Mouse (Mus musculus) hindbrain, embryonic 16.5 days (tissue): ENCODE measurements around the gene Gm10803. TPM values are rescaled to one million over a fixed set of nuclear protein-coding genes. Genes with fewer than 3 reads are reported as not detected.
"Not testable (repeated sequence)": the region's sequence is repeated elsewhere in the genome, so short reads cannot be mapped to it uniquely, and the experiment has no call there.

ENCODE experiments used
- ATAC-seq: fragments of 200-750 bp; cut with Nextera tagmentation; 2 replicates; pipeline ENCODE4 v1.8.0; 2017; ENCODE audit warnings: moderate TSS enrichment, moderate library complexity
- H3K27ac ChIP-seq: fragments of 300-500 bp; sonication (generic); 2 replicates; pipeline ENCODE4 v1.5.1; 2014; ENCODE audit warnings: low read depth, mild to moderate bottlenecking, control low read depth, low read length, moderate library complexity
- H3K27me3 ChIP-seq: fragments of 300-500 bp; sonication (generic); replicated peaks from 2 replicates; pipeline ENCODE4 v1.6.1; 2014; ENCODE audit warnings: low read length; ENCODE audit not compliant: control insufficient read depth, insufficient read depth
- H3K36me3 ChIP-seq: fragments of 300-500 bp; sonication (generic); 2 replicates; pipeline ENCODE4 v1.6.1; 2014; ENCODE audit warnings: mild to moderate bottlenecking, low read length, moderate library complexity, mixed read lengths; ENCODE audit not compliant: control insufficient read depth, insufficient read depth
- H3K4me1 ChIP-seq: fragments of 300-500 bp; sonication (generic); 2 replicates; pipeline ENCODE4 v1.6.1; 2014; ENCODE audit warnings: low read depth, low read length; ENCODE audit not compliant: control insufficient read depth, insufficient read depth
- H3K4me2 ChIP-seq: fragments of 300-500 bp; sonication (generic); 2 replicates; pipeline ENCODE4 v1.6.1; 2014; ENCODE audit warnings: mild to moderate bottlenecking, low read length, control low read depth, moderate library complexity
- H3K4me3 ChIP-seq: fragments of 300-500 bp; sonication (generic); 2 replicates; pipeline ENCODE4 v1.5.1; 2014; ENCODE audit warnings: mild to moderate bottlenecking, low read length, control low read depth, moderate library complexity
- H3K9ac ChIP-seq: fragments of 300-500 bp; sonication (generic); 2 replicates; pipeline ENCODE4 v1.6.1; 2014; ENCODE audit warnings: low read depth, mild to moderate bottlenecking, control low read depth, low read length, moderate library complexity
- H3K9me3 ChIP-seq: fragments of 300-500 bp; sonication (generic); 2 replicates; pipeline ENCODE4 v1.6.1; 2014; ENCODE audit warnings: mild to moderate bottlenecking, low read length, moderate library complexity; ENCODE audit not compliant: control insufficient read depth
- WGBS: fragments of 180-500 bp; shearing (Covaris S2); extraction: QIAGEN DNeasy Blood & Tissue Kit; methylation state at CpG from one replicate; pipeline ENCODE4 v1.1.7; 2014; 5-methylcytosine and 5-hydroxymethylcytosine counted together
- polyA plus RNA-seq: library from polyadenylated mRNA; unstranded; fragments of >200 nt; fragmentation: Nextera tagmentation; extraction: Ambion mirVana; gene quantifications from 2 replicates; pipeline ENCODE4 v1.2.1, GENCODE M21; 2015

The Gm10803 gene
- polyA plus RNA-seq: not detected in 2 replicates

DNA sequence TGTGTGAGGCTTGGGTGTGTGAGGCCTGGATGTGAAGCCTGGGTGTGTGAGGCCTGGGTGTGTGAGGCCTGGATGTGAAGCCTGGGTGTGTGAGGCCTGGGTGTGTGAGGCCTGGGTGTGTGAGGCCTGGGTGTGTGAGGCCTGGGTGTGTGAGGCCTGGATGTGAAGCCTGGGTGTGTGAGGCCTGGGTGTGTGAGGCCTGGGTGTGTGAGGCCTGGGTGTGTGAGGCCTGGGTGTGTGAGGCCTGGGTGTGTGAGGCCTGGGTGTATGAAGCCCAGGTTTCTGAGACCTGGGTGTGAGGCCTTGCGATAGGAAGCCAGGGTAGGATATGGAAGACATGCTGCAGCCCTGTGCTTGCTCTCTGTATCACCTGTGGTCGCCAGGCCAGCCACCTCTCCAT lies at the start of gene Gm10803:
Gm10803 (plus strand) TSS at position 301 of the 400 bp plus-strand sequence.
- 88% methylated on average over 2 of the region's 2 CpGs for WGBS
- H3K4me1 ChIP-seq, H3K4me2 ChIP-seq, H3K9me3 ChIP-seq, H3K9ac ChIP-seq, H3K27ac ChIP-seq, H3K27me3 ChIP-seq, H3K4me3 ChIP-seq, ATAC-seq, H3K36me3 ChIP-seq: not testable (repeated sequence)

GRCm38 (mm10) chr2:93510839-93511238 lies 49.5 kb upstream of the Gm10803 start:
- H3K4me3 ChIP-seq: no peak overlapping the region
- no peaks in the 10 kb centered on the region for H3K9me3 ChIP-seq
- no peaks in the 10 kb centered on the region for H3K27me3 ChIP-seq
- H3K4me2 ChIP-seq: no peak overlapping the region
- H3K36me3 ChIP-seq: no peaks in the 10 kb centered on the region
- H3K27ac ChIP-seq: no peak overlapping the region
- no peak for ATAC-seq
- WGBS: 74% methylated on average over 1 of the region's 1 CpGs
- no peak overlapping the region for H3K9ac ChIP-seq
- no peaks in the 10 kb centered on the region for H3K4me1 ChIP-seq

DNA sequence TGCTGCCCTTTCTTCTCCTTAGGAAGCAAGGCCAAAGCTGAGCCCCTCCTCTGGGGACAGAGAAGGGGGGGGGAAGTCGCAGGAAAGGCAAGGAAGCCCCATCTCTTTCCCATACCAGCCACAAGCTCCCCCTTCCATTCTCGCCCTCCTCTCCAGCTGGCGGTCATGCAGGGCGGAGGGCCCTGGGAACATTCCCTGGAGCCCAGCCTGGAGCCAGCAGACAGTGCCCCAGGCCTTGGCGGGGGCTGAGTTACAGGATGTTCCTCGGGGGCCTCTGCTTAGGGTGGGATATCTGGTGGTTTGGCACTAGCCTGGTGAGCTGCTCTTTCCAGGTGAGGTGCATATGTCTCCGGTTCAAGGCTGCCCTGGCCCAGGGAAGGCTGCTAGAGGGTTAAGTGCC lies 48.2 kb upstream of the Gm10803 start:
- Histone ChIP-seq H3K9me3 (no peaks in the 10 kb centered on the region), H3K4me1 (no peaks in the 10 kb centered on the region), H3K4me3 (no peak overlapping the region), H3K27me3 (no peaks in the 10 kb centered on the region; the same call in 1 of the 2 replicates), H3K9ac (peak overlapping the region; percentile 31; the same call in 1 of the 2 replicates), H3K27ac (no peak overlapping the region), H3K36me3 (no peaks in the 10 kb centered on the region), H3K4me2 (no peak overlapping the region)
- ATAC-seq: peak; percentile 61; the same call in 1 of the 2 replicates
- 46% methylated on average over 7 of the region's 7 CpGs for WGBS

DNA sequence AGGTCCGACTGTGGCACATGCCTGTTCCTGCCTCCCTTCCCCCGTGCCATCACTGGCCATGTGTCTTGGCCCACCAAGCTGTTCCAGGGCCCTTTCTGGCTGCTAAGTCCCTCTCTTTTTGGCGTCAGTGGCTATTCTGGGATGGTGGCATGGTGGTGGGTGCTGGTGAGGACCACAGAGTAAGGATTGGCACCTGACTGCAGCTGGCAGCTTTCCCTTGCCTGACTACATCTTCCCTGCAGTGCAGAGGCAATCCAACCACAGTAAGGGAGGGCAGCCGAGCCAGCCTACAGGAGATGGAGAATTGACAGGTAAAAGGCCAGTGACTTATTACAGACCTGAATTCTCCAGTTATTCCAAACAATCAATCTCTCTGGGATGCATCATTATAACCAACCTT lies 45.1 kb upstream of the Gm10803 start:
- Histone ChIP-seq H3K36me3 (no peaks in the 10 kb centered on the region), H3K27ac (no peak overlapping the region), H3K9me3 (no peaks in the 10 kb centered on the region), H3K9ac (no peak overlapping the region), H3K4me2 (no peak overlapping the region), H3K4me1 (no peaks in the 10 kb centered on the region), H3K4me3 (no peak overlapping the region), H3K27me3 (no peaks in the 10 kb centered on the region; the same call in 1 of the 2 replicates)
- ATAC-seq: no peak
- WGBS: 83% methylated on average over 4 of the region's 4 CpGs

- H3K4me3 ChIP-seq: no peak overlapping the region
- no peak overlapping the region for H3K9ac ChIP-seq
- 0 out of 2 replicates have a peak overlapping the region, but pooled peaks have one; percentile 12 for H3K4me2 ChIP-seq
- H3K27me3 ChIP-seq: no peaks in the 10 kb centered on the region; the same call in 1 of the 2 replicates
- H3K4me1 ChIP-seq: peaks cover 15% of the 10 kb centered on the region
- no peaks in the 10 kb centered on the region for H3K36me3 ChIP-seq
- 56% methylated on average over 4 of the region's 4 CpGs for WGBS
- H3K9me3 ChIP-seq: no peaks in the 10 kb centered on the region
- H3K27ac ChIP-seq: no peak overlapping the region; the same call in 1 of the 2 replicates
- ATAC-seq: peak; percentile 89
These were observed 39.3 kb upstream of the Gm10803 start for GRCm38 (mm10) chr2:93521042-93521441.

- Histone ChIP-seq H3K36me3 (no peaks in the 10 kb centered on the region), H3K27me3 (no peaks in the 10 kb centered on the region; the same call in 1 of the 2 replicates), H3K4me2 (no peak overlapping the region), H3K4me3 (no peak overlapping the region), H3K27ac (peak overlapping the region; percentile 57), H3K4me1 (peaks cover 15% of the 10 kb centered on the region), H3K9me3 (no peaks in the 10 kb centered on the region), H3K9ac (no peak overlapping the region)
- peak; percentile 19; the same call in 1 of the 2 replicates for ATAC-seq
- 50% methylated on average over 6 of the region's 6 CpGs for WGBS
These were observed 38.8 kb upstream of the Gm10803 start for GRCm38 (mm10) chr2:93521571-93521970.

- H3K9ac ChIP-seq: no peak overlapping the region
- peak; percentile 60 for ATAC-seq
- no peaks in the 10 kb centered on the region for H3K27me3 ChIP-seq
- no peaks in the 10 kb centered on the region for H3K36me3 ChIP-seq
- H3K27ac ChIP-seq: peak overlapping the region; percentile 57
- H3K4me3 ChIP-seq: no peak overlapping the region
- H3K4me2 ChIP-seq: no peak overlapping the region; the same call in 1 of the 2 replicates
- H3K9me3 ChIP-seq: no peaks in the 10 kb centered on the region
- 28% methylated on average over 16 of the region's 16 CpGs for WGBS
- H3K4me1 ChIP-seq: peaks cover 15% of the 10 kb centered on the region
These were observed 38.4 kb upstream of the Gm10803 start for GRCm38 (mm10) chr2:93522005-93522404.

DNA sequence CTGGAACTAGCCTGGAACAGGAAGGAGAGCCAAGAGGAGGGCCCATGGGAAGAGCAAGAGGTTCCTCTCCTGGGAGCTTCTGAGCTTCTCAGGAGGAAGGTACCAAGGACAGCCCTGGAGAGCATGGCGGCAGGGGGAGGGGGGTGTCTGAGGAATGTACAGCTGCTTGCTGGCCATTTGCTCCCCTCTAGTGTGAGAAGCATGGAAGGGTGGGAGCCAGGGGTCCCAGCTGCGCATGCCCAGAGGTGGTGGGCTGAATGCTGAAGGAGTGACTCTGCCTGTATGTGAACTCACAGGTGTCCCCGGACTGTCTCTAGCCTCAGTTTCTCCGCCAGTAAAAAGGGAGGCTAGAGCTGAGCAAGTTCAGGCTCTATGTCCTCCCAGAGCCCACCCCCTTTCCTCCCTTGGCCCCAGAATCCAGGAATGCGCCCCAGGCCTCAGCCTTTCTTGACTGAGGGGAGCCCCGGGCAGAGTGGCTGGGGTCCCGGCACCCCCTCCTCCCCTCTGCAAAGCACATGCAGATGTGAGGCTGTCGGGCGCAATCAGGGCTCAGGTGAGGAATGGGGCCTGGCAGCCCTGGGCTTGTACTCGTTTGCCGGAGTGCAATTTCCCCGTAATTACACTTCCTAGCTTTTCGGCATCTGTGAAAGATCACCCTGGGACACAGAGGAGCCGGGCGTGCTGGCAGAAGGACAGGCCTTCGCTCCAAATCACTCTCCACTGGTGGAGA lies 35.2 kb upstream of the Gm10803 start:
- Histone ChIP-seq H3K36me3 (no peaks in the 10 kb centered on the region), H3K4me1 (peaks cover 15% of the 10 kb centered on the region), H3K9ac (no peak overlapping the region), H3K4me3 (no peak overlapping the region), H3K27me3 (no peaks in the 10 kb centered on the region), H3K9me3 (no peaks in the 10 kb centered on the region), H3K27ac (no peak overlapping the region), H3K4me2 (no peak overlapping the region)
- 75% methylated on average over 16 of the region's 16 CpGs for WGBS
- ATAC-seq: no peak

DNA sequence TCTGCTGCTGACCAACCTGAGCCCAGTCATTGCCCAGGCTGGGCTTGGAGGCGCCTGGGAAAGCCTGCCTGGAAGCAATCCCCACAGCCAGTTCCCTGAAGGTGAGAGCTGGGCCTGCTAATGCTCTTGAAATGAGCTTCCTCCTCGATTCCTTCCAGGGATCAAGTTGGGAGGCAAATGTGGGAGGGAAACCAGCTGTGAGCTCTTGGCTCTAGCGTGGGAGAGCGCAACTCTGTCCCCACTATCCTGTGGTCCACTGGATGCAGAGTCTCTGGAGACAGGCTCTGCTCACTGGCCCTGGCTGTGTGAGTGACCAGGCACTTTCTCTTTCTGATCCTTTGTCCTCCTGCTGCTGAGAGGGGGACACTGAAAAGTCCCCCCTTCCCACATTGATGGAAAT lies 30.8 kb upstream of the Gm10803 start:
- Histone ChIP-seq H3K27me3 (no peaks in the 10 kb centered on the region), H3K4me3 (no peak overlapping the region), H3K36me3 (no peaks in the 10 kb centered on the region), H3K4me2 (no peak overlapping the region), H3K9ac (no peak overlapping the region), H3K27ac (no peak overlapping the region), H3K4me1 (no peaks in the 10 kb centered on the region), H3K9me3 (no peaks in the 10 kb centered on the region)
- ATAC-seq: no peak
- WGBS: 76% methylated on average over 4 of the region's 4 CpGs
